Mouse (Mus musculus): ENCODE results near the gene Phactr1. TPM values are rescaled to one million over a fixed set of nuclear protein-coding genes. Genes with fewer than 3 reads are reported as not detected.
A peak's percentile ranks its signal among the peaks of the same experiment; 100 is the strongest.

The Phactr1 gene
- polyA plus RNA-seq, 1 experiment: 0.35 TPM

DNA sequence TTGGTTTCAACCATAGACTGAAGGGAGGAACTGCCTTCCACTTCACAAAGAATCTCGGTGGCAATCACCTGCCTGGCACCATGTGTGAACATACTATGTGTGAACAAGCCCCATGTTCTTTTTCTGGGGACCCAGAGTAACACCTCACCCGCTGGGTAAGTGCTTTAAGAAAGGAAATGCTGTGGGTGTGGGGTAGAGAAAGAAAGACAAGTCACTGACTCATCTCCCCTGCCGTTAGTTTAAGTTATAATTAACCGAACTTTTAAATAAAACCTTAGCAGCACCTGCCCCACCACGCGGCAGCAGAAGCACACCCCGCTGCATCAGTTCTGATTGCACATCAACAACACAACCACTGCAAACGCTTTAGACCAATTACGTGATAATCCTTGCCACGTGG, 171.7 kb downstream of the Phactr1 start:
- no peaks in the 10 kb centered on the region for H3K4me1 ChIP-seq (ENCODE audit: control insufficient read depth, insufficient read depth, low read length)
- H3K27ac ChIP-seq (ENCODE audit: control insufficient read depth, insufficient read depth, low read depth, low read length, poor library complexity): no peak overlapping the region
- H3K4me3 ChIP-seq (replicated peaks; ENCODE audit: control insufficient read depth, low read depth, low read length): no peak overlapping the region
- TF ChIP-seq CTCF (IDR thresholded peaks at IDR 0.05; ENCODE audit: control insufficient read depth, insufficient read depth, low read length) (no peak), POLR2A (IDR thresholded peaks at IDR 0.05; ENCODE audit: borderline replicate concordance, control insufficient read depth, low read depth, low read length) (no peak)
- WGBS: 63% methylated on average over 10 of the region's 10 CpGs

GRCm38 (mm10) chr13:42853900-42854595, 173.6 kb downstream of the Phactr1 start:
- Histone ChIP-seq H3K4me1 (ENCODE audit: control insufficient read depth, insufficient read depth, low read length) (no peaks in the 10 kb centered on the region), H3K4me3 (replicated peaks; ENCODE audit: control insufficient read depth, low read depth, low read length) (no peak overlapping the region), H3K27ac (ENCODE audit: control insufficient read depth, insufficient read depth, low read depth, low read length, poor library complexity) (no peak overlapping the region)
- TF ChIP-seq POLR2A (IDR thresholded peaks at IDR 0.05; ENCODE audit: borderline replicate concordance, control insufficient read depth, low read depth, low read length): no peak
- TF ChIP-seq CTCF (IDR thresholded peaks at IDR 0.05; ENCODE audit: control insufficient read depth, insufficient read depth, low read length): no peak
- 56% methylated on average over 11 of the region's 11 CpGs for WGBS

GRCm38 (mm10) chr13:42866162-42866941, 185.9 kb downstream of the Phactr1 start:
- 7% methylated on average over 21 of the region's 21 CpGs for WGBS

GRCm38 (mm10) chr13:42867026-42867425, 186.6 kb downstream of the Phactr1 start:
- no peak overlapping the region for H3K4me3 ChIP-seq (replicated peaks; ENCODE audit: control insufficient read depth, low read depth, low read length)
- TF ChIP-seq CTCF (IDR thresholded peaks at IDR 0.05; ENCODE audit: control insufficient read depth, insufficient read depth, low read length) (no peak), POLR2A (IDR thresholded peaks at IDR 0.05; ENCODE audit: borderline replicate concordance, control insufficient read depth, low read depth, low read length) (no peak)
- 17% methylated on average over 6 of the region's 6 CpGs for WGBS
- no peaks in the 10 kb centered on the region for H3K4me1 ChIP-seq (ENCODE audit: control insufficient read depth, insufficient read depth, low read length)
- no peak overlapping the region for H3K27ac ChIP-seq (ENCODE audit: control insufficient read depth, insufficient read depth, low read depth, low read length, poor library complexity)

More at GRCm38 (mm10) chr13:42866162-42866941, 185.9 kb downstream of the Phactr1 start:
- H3K27ac ChIP-seq (ENCODE audit: control insufficient read depth, insufficient read depth, low read depth, low read length, poor library complexity): peak overlapping the region; percentile 35; the same call in 1 of the 2 replicates
- TF ChIP-seq CTCF (IDR thresholded peaks at IDR 0.05; ENCODE audit: control insufficient read depth, insufficient read depth, low read length): no peak
- no peak for TF ChIP-seq POLR2A (IDR thresholded peaks at IDR 0.05; ENCODE audit: borderline replicate concordance, control insufficient read depth, low read depth, low read length)
- no peaks in the 10 kb centered on the region for H3K4me1 ChIP-seq (ENCODE audit: control insufficient read depth, insufficient read depth, low read length)
- peak overlapping the region; percentile 65 for H3K4me3 ChIP-seq (replicated peaks; ENCODE audit: control insufficient read depth, low read depth, low read length)

DNA sequence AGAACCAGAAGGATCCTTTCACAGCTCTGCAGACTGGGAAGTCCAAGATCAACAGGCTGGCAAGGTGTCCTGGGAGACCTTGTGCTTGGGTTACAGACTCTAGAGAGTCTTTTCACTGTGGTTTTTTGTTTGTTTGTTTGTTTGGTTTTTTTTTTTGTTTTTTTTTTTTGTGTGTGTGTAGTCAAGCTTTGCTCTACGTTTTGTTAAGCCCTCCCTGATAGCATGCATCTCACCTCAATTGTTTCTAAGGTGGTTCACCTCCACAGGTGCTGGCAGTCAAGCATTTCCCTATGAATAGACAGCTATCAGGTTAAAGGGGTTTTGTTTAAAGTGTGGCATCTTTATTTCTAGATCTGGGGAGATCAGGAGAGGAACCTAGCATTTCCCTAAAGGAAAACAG, 191.7 kb downstream of the Phactr1 start:
- no peaks in the 10 kb centered on the region for H3K4me1 ChIP-seq (ENCODE audit: control insufficient read depth, insufficient read depth, low read length)
- TF ChIP-seq CTCF (IDR thresholded peaks at IDR 0.05; ENCODE audit: control insufficient read depth, insufficient read depth, low read length) (no peak), POLR2A (IDR thresholded peaks at IDR 0.05; ENCODE audit: borderline replicate concordance, control insufficient read depth, low read depth, low read length) (no peak)
- WGBS: 66% methylated on average over 1 of the region's 1 CpGs
- no peak overlapping the region for H3K27ac ChIP-seq (ENCODE audit: control insufficient read depth, insufficient read depth, low read depth, low read length, poor library complexity)
- no peak overlapping the region for H3K4me3 ChIP-seq (replicated peaks; ENCODE audit: control insufficient read depth, low read depth, low read length)

DNA sequence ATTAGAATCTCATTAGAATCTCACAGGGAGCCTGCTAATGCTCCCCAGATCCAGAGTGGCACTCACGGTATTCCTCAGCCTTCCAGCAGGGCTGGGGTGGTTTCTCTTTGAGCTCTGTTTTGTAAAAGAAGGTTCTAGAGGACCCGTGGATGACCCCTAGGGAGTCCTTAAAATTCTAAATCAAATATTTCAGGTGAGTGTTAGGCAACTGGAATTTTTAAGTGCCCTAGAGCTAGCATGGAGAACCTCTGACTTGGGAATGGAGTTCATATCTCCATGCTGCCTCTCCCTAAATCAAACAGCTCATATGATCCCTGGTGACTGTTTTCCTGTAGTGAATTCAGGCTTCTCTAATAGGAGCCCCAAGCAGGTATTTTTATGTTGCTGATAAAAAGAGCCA, 197.9 kb downstream of the Phactr1 start:
- Histone ChIP-seq H3K4me1 (ENCODE audit: control insufficient read depth, insufficient read depth, low read length) (no peaks in the 10 kb centered on the region), H3K4me3 (replicated peaks; ENCODE audit: control insufficient read depth, low read depth, low read length) (no peak overlapping the region), H3K27ac (ENCODE audit: control insufficient read depth, insufficient read depth, low read depth, low read length, poor library complexity) (no peak overlapping the region)
- WGBS: 64% methylated on average over 2 of the region's 2 CpGs
- TF ChIP-seq POLR2A (IDR thresholded peaks at IDR 0.05; ENCODE audit: borderline replicate concordance, control insufficient read depth, low read depth, low read length) (no peak), CTCF (IDR thresholded peaks at IDR 0.05; ENCODE audit: control insufficient read depth, insufficient read depth, low read length) (no peak)

DNA sequence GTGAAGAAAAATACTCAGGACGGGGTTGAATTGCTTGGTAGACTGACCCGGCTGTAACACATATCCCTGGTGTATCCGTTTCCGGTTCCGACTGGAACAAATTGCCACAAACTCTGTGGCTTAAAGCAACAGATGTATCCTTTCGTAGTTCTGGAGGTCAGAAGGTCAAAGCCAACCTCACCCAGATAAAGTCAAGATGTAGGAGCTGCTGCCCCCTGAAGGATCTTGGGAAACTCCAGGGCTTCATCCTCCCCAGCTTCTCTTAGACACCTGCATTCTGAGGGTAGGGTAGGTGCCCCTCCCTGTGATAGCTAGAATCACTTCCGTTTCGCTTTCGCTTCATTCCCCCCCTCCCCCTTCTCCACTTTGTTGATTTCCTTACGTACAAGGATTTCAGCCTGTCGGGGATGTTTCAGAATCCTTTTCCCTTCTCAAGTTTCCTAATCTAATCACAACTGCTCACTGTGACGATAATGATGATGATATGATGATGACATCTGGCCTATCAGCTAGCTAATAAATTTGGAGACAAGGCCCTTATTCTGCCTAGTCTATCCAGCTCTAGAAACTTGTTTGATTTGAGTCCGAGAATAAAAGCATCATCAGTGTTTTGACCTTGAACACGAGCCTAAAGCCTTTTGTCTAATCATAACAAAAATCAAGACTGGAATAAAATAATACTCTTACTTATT, 203.8 kb downstream of the Phactr1 start:
- TF ChIP-seq POLR2A (IDR thresholded peaks at IDR 0.05; ENCODE audit: borderline replicate concordance, control insufficient read depth, low read depth, low read length): no peak
- no peak for TF ChIP-seq CTCF (IDR thresholded peaks at IDR 0.05; ENCODE audit: control insufficient read depth, insufficient read depth, low read length)
- Histone ChIP-seq H3K4me1 (ENCODE audit: control insufficient read depth, insufficient read depth, low read length) (no peaks in the 10 kb centered on the region), H3K27ac (ENCODE audit: control insufficient read depth, insufficient read depth, low read depth, low read length, poor library complexity) (no peak overlapping the region), H3K4me3 (replicated peaks; ENCODE audit: control insufficient read depth, low read depth, low read length) (no peak overlapping the region)
- WGBS: 56% methylated on average over 14 of the region's 14 CpGs

GRCm38 (mm10) chr13:42884725-42885115, 204.3 kb downstream of the Phactr1 start:
- TF ChIP-seq POLR2A (IDR thresholded peaks at IDR 0.05; ENCODE audit: borderline replicate concordance, control insufficient read depth, low read depth, low read length) (no peak), CTCF (IDR thresholded peaks at IDR 0.05; ENCODE audit: control insufficient read depth, insufficient read depth, low read length) (no peak)
- H3K4me3 ChIP-seq (replicated peaks; ENCODE audit: control insufficient read depth, low read depth, low read length): no peak overlapping the region
- no peak overlapping the region for H3K27ac ChIP-seq (ENCODE audit: control insufficient read depth, insufficient read depth, low read depth, low read length, poor library complexity)
- WGBS: 63% methylated on average over 1 of the region's 1 CpGs
- H3K4me1 ChIP-seq (ENCODE audit: control insufficient read depth, insufficient read depth, low read length): no peaks in the 10 kb centered on the region

All from bone marrow, adult 2 months (tissue).